Comparison of ENCODE assay signal across 25 mouse cellular contexts in genomic region chr16:13212781-13213180, GRCm38 (mm10).
"Had no signal": no experiment of that assay in that cellular context is flagged by ENCODE, and none has a peak within 500 bp of the region (broad histone marks: within the 10 kb centered on the region; RNA-seq: fewer than 3 reads in every experiment).

No protein-coding gene starts in this region.

- H3K27ac ChIP-seq: gastrocnemius, adult 2 months; heart, embryonic 13.5 days; heart, embryonic 15.5 days; hindbrain, embryonic 13.5 days; hindbrain, embryonic 15.5 days; hindbrain, postnatal 0 days; kidney, embryonic 15.5 days; kidney, postnatal 0 days; layer of hippocampus, adult 2 months; limb, embryonic 13.5 days; limb, embryonic 15.5 days; liver, embryonic 12.5 days; liver, embryonic 14.5 days had no signal

- H3K9ac ChIP-seq: heart, embryonic 13.5 days; heart, embryonic 15.5 days; hindbrain, embryonic 13.5 days; hindbrain, embryonic 15.5 days; kidney, embryonic 15.5 days; limb, embryonic 13.5 days; limb, embryonic 15.5 days; liver, embryonic 12.5 days; liver, embryonic 14.5 days had no signal

- H3K36me3 ChIP-seq: heart, embryonic 13.5 days; heart, embryonic 15.5 days; hindbrain, embryonic 13.5 days; hindbrain, embryonic 15.5 days; kidney, embryonic 15.5 days; limb, embryonic 13.5 days; limb, embryonic 15.5 days; liver, embryonic 12.5 days had no signal

- H3K4me3 ChIP-seq: gastrocnemius, adult 2 months; heart, embryonic 13.5 days; heart, embryonic 15.5 days; hindbrain, embryonic 13.5 days; hindbrain, embryonic 15.5 days; kidney, embryonic 15.5 days; layer of hippocampus, adult 2 months; limb, embryonic 13.5 days; limb, embryonic 15.5 days; liver, embryonic 12.5 days had no signal

- H3K4me2 ChIP-seq: heart, embryonic 11.5 days; heart, embryonic 13.5 days; heart, embryonic 15.5 days; hindbrain, embryonic 13.5 days; hindbrain, embryonic 15.5 days; kidney, embryonic 15.5 days; limb, embryonic 13.5 days; limb, embryonic 15.5 days; liver, embryonic 12.5 days had no signal

- H3K27me3 ChIP-seq: heart, embryonic 13.5 days; heart, embryonic 15.5 days; hindbrain, embryonic 13.5 days; hindbrain, embryonic 15.5 days; kidney, embryonic 15.5 days; limb, embryonic 13.5 days; limb, embryonic 15.5 days; liver, embryonic 12.5 days had no signal

- H3K4me1 ChIP-seq: hindbrain, embryonic 13.5 days; hindbrain, embryonic 15.5 days; kidney, embryonic 15.5 days; liver, embryonic 12.5 days had no signal

- DNase-seq: gastrocnemius, adult 2 months; gastrocnemius, postnatal 10 days; gastrocnemius, postnatal 25 days; heart, adult 18-20 months; heart, postnatal 14 days; heart, postnatal 36 days; kidney, adult 11 months; kidney, adult 2 months; kidney, adult 9 months; kidney, postnatal 14 days; kidney, postnatal 36 days; left cerebral cortex, postnatal 4 days had no signal

- H3K9me3 ChIP-seq: heart, embryonic 13.5 days; heart, embryonic 15.5 days; hindbrain, embryonic 13.5 days; hindbrain, embryonic 15.5 days; kidney, embryonic 15.5 days; limb, embryonic 13.5 days; limb, embryonic 15.5 days; liver, embryonic 12.5 days had no signal

- ATAC-seq: hindbrain, postnatal 0 days; liver, embryonic 12.5 days had no signal
